Mouse (Mus musculus) small intestine, adult 2 months (tissue): Measurements from ENCODE around the gene Sbk2. TPM values are rescaled to one million over a fixed set of nuclear protein-coding genes. Genes with fewer than 3 reads are reported as not detected.

ENCODE experiments used
- H3K27ac ChIP-seq: fragments of 200-500 bp; 2 replicates; pipeline ENCODE4 v1.5.1; 2012; ENCODE audit warnings: low read depth, low read length, control low read depth, inconsistent platforms; ENCODE audit not compliant: insufficient read depth
- H3K27me3 ChIP-seq: fragments of 200-500 bp; 2 replicates; pipeline ENCODE4 v1.6.1; 2012; ENCODE audit warnings: mild to moderate bottlenecking, moderate library complexity, low read length, inconsistent platforms; ENCODE audit not compliant: control insufficient read depth, insufficient read depth
- H3K36me3 ChIP-seq: fragments of 200-500 bp; 2 replicates; pipeline ENCODE4 v1.6.1; 2012; ENCODE audit warnings: mild to moderate bottlenecking, low read length, control low read depth, inconsistent platforms; ENCODE audit not compliant: control insufficient read depth, insufficient read depth
- H3K4me1 ChIP-seq: fragments of 200-500 bp; 2 replicates; pipeline ENCODE4 v1.6.1; 2012; ENCODE audit warnings: low read length, inconsistent platforms, mixed read lengths; ENCODE audit not compliant: control insufficient read depth, insufficient read depth, insufficient read length
- H3K4me3 ChIP-seq: fragments of 200-500 bp; 2 replicates; pipeline ENCODE4 v1.5.1; 2012; ENCODE audit warnings: low read depth, mild to moderate bottlenecking, control low read depth, inconsistent platforms, low read length, moderate library complexity
- CTCF ChIP-seq: fragments of 200-500 bp; IDR thresholded peaks from 2 replicates; pipeline ENCODE4 v1.5.1; 2012; ENCODE audit warnings: low read depth, mild to moderate bottlenecking, control low read depth, inconsistent platforms, low read length, moderate library complexity, mixed read lengths; ENCODE audit not compliant: insufficient replicate concordance, insufficient read length; ENCODE audit errors: extremely low read depth
- POLR2A ChIP-seq: fragments of 200-500 bp; IDR thresholded peaks from 2 replicates; pipeline ENCODE4 v1.6.1; 2012; ENCODE audit warnings: low read depth, mild to moderate bottlenecking, control low read depth, inconsistent platforms, low read length, moderate library complexity
- whole genome bisulfite sequencing: fragments of 180-500 bp; shearing (Covaris S2); methylation state at CpG from one replicate; pipeline ENCODE4 v1.1.7; 2018; 5-methylcytosine and 5-hydroxymethylcytosine counted together
- polyA plus RNA-seq: library from polyadenylated mRNA; depleted of rRNA; stranded (reverse); fragments of >200 nt; gene quantifications from 2 replicates; pipeline ENCODE4 v1.2.3, GENCODE M21; 2012

The Sbk2 gene
- polyA plus RNA-seq, 1 experiment = 0.06 TPM

GRCm38 (mm10) chr7:4915669-4916416, 48.4 kb downstream of the Sbk2 start:
- H3K4me1 ChIP-seq = peaks cover 7% of the 10 kb centered on the region
- WGBS = 12% methylated on average over 14 of the region's 14 CpGs
- TF ChIP-seq POLR2A = no peak
- TF ChIP-seq CTCF = peak; percentile 11; the same call in 1 of the 2 replicates

DNA sequence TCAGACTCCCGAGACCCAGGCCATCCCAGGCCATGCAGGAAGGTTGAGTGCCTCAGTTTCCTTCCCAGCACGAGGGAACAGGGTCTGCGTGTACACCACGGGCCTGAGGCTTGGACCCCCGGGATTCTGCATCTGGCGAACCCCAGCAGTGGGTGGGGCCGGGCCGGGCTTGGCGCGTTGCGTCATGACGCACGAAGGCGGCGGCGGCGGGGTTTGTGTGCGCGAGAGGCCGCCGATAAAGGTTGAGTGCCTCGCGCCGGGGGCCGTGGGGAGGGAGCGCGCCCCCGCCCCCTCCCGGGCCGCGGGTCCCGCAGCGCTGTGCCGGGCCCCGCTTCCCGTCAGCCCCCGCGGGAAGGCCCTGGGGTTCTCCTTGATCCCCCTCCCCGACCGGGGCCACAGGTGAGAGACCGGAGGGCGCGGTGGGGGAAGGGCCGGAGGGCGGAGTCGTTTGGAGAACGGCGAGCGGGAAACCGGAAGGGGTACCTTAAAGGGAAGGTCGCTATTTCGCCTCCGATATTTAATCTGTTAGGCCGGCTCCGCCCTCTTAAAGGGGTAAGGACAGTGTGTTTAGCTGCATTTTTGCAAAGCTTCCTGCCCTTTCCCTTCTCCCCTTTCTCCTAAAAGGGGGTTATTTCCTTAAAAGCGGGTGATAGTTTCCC, 49.1 kb downstream of the Sbk2 start, which contains the start of gene Zfp628:
Gene Zfp628, plus strand, starts transcription at position 211 of the 659 bp plus-strand sequence.
- Histone ChIP-seq H3K4me3 (peak within 1 kb of the TSS; percentile 82), H3K27me3 (no peaks in the 10 kb centered on the region), H3K27ac (peak within 1 kb of the TSS; percentile 68), H3K4me1 (peaks cover 7% of the 10 kb centered on the region), H3K36me3 (peaks cover 16% of the 10 kb centered on the region)
- TF ChIP-seq POLR2A (peak; percentile 69), CTCF (no peak)
- WGBS = under 1% methylated on average over 56 of the region's 56 CpGs

More at GRCm38 (mm10) chr7:4915669-4916416, 48.4 kb downstream of the Sbk2 start:
- Histone ChIP-seq H3K27me3 (no peaks in the 10 kb centered on the region), H3K27ac (peak overlapping the region; percentile 68), H3K4me3 (peak overlapping the region; percentile 82), H3K36me3 (peaks cover 22% of the 10 kb centered on the region)

DNA sequence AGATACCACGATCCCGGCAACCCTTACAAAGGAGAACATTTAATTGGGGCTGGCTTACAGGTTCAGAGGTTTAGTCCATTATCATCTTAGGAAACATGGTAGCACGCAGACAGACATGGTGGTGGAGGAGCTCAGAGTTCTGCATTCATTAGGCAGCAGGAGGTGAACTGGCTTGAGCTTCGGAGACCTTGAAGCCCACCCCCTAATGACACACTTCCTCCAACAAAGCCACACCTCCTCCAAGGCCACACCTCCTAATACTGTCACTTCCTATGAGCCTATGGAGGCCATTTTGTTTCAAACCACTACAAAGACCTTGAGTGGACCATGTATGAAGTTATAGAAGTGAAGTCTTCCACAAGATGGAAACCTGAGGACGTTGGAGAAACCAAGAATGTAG, 52.0 kb downstream of the Sbk2 start:
- TF ChIP-seq CTCF (no peak), POLR2A (no peak)
- H3K4me3 ChIP-seq = no peak overlapping the region
- H3K27ac ChIP-seq = no peak overlapping the region
- H3K4me1 ChIP-seq = peaks cover 7% of the 10 kb centered on the region
- no peaks in the 10 kb centered on the region for H3K36me3 ChIP-seq
- WGBS = 69% methylated on average over 5 of the region's 5 CpGs
- no peaks in the 10 kb centered on the region for H3K27me3 ChIP-seq

DNA sequence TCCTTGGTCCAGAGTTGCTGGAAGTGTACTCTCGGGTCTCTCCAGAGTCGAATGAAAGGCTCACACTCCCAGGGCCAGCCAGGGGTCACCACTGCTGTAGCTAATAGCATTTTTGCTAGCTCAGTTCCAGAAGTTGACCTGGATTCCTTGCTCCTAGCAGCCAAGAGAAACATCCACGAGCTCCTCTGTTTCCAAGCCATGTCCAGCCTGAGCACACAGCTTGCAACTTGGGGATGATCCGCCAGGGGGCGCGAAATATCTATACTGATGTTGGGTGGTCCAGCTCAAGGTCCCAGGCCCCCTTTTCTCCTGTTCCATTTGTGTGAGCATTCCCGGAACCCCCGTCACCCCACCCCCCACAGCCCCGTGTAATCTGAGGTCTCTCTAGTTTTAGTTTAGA, 52.6 kb downstream of the Sbk2 start:
- H3K4me1 ChIP-seq = peaks cover 7% of the 10 kb centered on the region
- H3K27ac ChIP-seq = no peak overlapping the region
- no peak overlapping the region for H3K4me3 ChIP-seq
- H3K27me3 ChIP-seq = no peaks in the 10 kb centered on the region
- WGBS = 46% methylated on average over 9 of the region's 9 CpGs
- H3K36me3 ChIP-seq = no peaks in the 10 kb centered on the region
- peak; percentile 61; the same call in 1 of the 2 replicates for TF ChIP-seq CTCF
- no peak for TF ChIP-seq POLR2A

DNA sequence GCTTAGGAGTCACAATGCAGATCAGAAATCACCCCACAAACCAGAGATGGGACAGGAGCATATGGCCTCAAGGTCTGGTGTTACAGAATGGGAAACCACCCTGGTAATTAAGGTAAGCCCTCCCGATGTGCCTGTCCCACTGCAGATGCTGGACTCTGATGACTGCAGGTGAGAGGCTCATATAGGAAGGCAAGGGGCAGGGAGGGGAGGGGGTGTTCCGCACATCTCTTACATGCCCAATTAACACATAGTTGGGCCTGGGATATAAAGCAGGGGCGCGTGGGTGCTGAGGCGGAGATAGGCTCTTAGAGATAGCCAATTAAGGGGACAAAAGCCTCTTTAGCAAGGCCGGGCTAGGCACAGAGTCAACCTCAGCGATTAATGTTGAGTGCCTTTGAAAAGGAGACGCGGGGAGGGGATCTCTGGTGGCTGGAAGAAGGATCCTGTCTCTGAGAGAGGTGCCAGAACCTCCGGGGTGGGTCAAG, 57.7 kb downstream of the Sbk2 start, which contains the start of gene Gm36210:
Gene Gm36210, minus strand, starts transcription at position 51 of the 485 bp plus-strand sequence.
- H3K27ac ChIP-seq = no peak within 1 kb of the TSS
- H3K4me1 ChIP-seq = no peaks in the 10 kb centered on the region
- WGBS = 77% methylated on average over 10 of the region's 10 CpGs
- H3K4me3 ChIP-seq = no peak within 1 kb of the TSS
- no peak for TF ChIP-seq CTCF
- no peak for TF ChIP-seq POLR2A
- H3K27me3 ChIP-seq = no peaks in the 10 kb centered on the region
- no peaks in the 10 kb centered on the region for H3K36me3 ChIP-seq

DNA sequence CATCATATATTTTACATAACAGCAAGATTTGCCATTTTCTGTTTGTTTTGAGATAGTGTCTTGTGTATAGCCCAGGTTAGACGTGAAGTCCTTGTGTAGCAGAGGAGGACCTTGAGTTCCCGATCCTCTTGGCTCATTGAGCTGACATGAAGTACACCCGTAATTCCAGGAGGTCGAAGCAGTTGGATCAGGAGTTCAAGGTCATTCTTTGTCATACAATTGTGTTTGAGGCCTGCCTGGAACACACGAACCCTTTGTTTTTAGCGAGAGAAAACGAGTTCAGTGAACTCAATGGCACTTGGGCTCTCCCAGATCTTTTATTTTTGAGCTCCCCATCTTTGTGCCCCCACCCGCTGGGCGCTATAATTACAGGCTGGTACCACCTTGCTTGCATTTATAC, 61.8 kb downstream of the Sbk2 start:
- 68% methylated on average over 9 of the region's 9 CpGs for WGBS
- Histone ChIP-seq H3K4me3 (no peak overlapping the region), H3K27ac (no peak overlapping the region)

GRCm38 (mm10) chr7:4901171-4901570, 63.0 kb downstream of the Sbk2 start:
- 64% methylated on average over 8 of the region's 8 CpGs for WGBS
- TF ChIP-seq POLR2A (no peak), CTCF (peak; percentile 57; the same call in 1 of the 2 replicates)
- H3K27ac ChIP-seq = no peak overlapping the region

More for the DNA sequence above, 61.8 kb downstream of the Sbk2 start:
- H3K27me3 ChIP-seq = no peaks in the 10 kb centered on the region
- TF ChIP-seq CTCF (no peak), POLR2A (no peak)
- H3K4me1 ChIP-seq = no peaks in the 10 kb centered on the region
- no peaks in the 10 kb centered on the region for H3K36me3 ChIP-seq

More at GRCm38 (mm10) chr7:4901171-4901570, 63.0 kb downstream of the Sbk2 start:
- Histone ChIP-seq H3K4me1 (no peaks in the 10 kb centered on the region), H3K27me3 (no peaks in the 10 kb centered on the region), H3K36me3 (no peaks in the 10 kb centered on the region), H3K4me3 (no peak overlapping the region)
